Mouse (Mus musculus): ENCODE results near the gene Krtap4-7.
"Not testable (repeated sequence)": the region's sequence is repeated elsewhere in the genome, so short reads cannot be mapped to it uniquely, and the experiment has no call there.

Krtap4-7 gene

DNA sequence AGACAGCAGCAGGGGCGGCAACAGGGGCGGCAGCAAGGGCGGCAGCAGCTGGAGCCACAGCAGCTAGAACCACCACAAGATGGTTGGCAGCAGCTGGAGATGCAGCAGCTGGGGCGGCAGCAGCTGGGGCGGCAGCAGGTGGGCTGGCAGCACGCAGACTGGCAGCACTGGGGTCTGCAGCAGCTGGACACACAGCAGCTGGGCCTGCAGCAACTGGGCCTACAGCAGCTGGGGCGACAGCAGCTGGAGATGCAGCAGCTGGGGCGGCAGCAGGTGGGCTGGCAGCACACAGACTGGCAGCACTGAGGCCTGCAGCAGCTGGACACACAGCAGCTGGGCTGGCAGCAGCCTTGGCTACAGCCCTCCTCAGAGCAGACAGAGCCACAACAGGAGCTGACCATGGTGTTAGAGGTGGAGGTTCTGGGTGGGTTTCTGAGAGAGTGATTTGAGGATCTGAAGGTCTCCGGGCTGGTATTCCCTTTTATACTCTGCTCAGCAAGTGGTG is at the start of gene Krtap4-7:
TSS of gene Krtap4-7 (minus strand) at position 455 of the 505 bp plus-strand sequence.
- not testable (repeated sequence) for DNase-seq (ENCODE audit: low read depth, low spot score)

DNA sequence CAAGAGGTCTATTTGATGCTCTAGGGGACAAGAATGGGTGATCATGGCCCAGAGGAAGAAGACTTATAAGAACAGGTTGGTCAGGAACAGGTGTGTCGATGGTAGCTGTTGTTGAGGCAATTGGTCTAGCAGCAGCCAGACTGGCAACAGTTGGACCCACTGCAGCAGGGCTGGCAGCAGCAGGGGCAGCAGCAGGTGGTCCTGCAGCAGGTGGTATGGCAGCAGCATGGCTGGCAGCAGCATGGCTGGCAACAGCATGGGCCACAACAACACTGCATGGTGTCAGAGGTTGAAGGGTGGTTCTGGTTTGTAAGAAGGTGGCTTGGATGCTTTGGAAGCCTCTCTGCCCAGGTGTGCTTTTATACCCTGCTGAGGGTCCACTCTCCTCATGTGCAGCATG is 46.6 kb upstream of the Krtap4-7 start, which contains the start of gene Gm14190:
TSS of gene Gm14190 (minus strand) at position 278 of the 400 bp plus-strand sequence.
- DNase-seq (ENCODE audit: low read depth, low spot score) = no peak

DNA sequence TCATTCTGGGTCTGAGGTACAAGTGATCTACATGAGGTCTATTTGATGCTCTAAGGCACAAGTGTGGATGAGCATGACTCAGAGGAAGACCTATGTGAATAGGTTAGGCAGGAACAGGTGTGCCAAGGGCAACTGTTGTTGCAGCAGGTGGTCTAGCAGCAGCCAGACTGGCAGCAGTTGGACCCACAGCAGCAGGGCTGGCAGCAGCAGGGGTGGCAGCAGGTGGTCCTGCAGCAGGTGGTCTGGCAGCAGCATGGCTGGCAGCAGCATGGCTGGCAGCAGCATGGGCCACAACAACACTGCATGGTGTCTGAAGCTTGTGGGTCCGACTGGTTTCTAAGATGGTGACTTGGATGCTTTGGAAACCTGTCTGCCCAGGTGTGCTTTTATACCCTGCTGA is 41.3 kb upstream of the Krtap4-7 start:
- not testable (repeated sequence) for DNase-seq (ENCODE audit: low read depth, low spot score)

DNA sequence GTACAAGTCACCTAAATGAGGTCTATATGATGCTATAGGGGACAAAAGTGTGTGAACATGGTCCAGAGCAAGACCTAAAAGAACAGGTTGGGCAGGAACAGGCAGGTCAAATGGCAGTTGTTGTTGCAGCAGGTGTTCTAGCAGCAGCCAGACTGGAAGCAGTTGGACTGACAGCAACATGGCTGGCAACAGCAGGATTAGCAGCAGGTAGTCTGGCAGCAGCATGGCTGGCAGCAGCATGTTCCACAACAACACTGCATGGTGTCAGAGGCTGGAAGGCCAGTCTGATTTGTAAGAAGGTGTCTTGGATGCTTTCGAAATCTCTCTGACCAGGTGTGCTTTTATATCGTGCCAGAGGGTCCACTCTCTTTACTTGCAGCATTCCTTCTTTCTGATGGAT is 39.6 kb upstream of the Krtap4-7 start:
- DNase-seq (ENCODE audit: low read depth, low spot score) = no peak

DNA sequence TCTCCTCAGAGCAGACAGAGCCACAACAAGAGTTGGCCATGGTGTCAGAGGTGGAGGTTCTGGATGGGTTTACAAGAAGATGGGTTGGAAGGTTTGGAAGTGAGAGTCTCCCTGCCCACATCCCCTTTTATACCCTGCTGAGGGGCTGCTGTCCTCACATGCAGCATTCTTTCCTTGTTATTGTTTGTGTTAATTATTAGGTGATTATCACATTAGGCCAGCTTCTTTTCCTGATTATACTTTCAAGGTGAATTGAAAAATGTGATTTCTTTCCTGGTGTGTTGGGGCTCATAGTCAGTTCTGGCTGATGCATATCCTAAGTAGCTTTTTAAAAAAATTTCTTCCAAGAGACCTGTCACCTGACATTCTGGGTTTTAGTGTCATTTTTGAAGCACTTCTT is 22.0 kb upstream of the Krtap4-7 start, which contains the start of gene Krtap4-6:
TSS of gene Krtap4-6 (minus strand) at position 101 of the 400 bp plus-strand sequence.
- DNase-seq (ENCODE audit: low read depth, low spot score) = no peak

- no peak for DNase-seq (ENCODE audit: low read depth, low spot score)
Observed at GRCm38 (mm10) chr11:99662802-99663201, 18.9 kb upstream of the Krtap4-7 start.

- DNase-seq (ENCODE audit: low read depth, low spot score) = peak; percentile 90
Observed at GRCm38 (mm10) chr11:99659256-99659655, 15.4 kb upstream of the Krtap4-7 start.

- peak; percentile 23 for DNase-seq (ENCODE audit: low read depth, low spot score)
Observed at GRCm38 (mm10) chr11:99658467-99659010, 14.7 kb upstream of the Krtap4-7 start, which contains the start of gene Gm11563. Gm11563 (minus strand) TSS chr11:99658960.

- DNase-seq (ENCODE audit: low read depth, low spot score) = no peak
Observed at GRCm38 (mm10) chr11:99657051-99657450, 13.2 kb upstream of the Krtap4-7 start.

- DNase-seq (ENCODE audit: low read depth, low spot score) = no peak
Observed at GRCm38 (mm10) chr11:99650136-99650535, 6.2 kb upstream of the Krtap4-7 start, which contains the start of gene Gm11555. Gm11555 (minus strand) TSS chr11:99650236.

DNA sequence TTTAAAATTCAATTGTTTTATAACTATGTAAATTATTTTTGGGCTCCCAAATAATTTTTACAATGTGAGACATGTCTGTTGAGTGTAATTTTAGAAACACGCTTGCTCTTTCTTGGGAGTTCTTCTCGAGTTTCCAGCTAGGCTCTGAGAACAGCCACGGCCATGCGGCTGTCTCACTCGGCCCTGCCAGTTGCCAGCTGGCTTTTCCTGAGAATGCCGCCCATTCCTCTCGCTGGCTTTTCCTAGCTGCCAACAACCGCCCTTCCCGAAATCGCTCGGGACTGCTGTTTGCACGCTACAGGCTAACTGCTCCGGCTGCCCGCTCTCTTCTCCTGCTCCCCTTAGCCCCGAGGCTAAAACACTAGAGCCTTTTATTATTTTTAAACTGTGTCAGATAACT is 2.6 kb upstream of the Krtap4-7 start:
- no peak for DNase-seq (ENCODE audit: low read depth, low spot score)

- no peak for DNase-seq (ENCODE audit: low read depth, low spot score)
Observed at GRCm38 (mm10) chr11:99644351-99644750, 462 bp upstream of the Krtap4-7 start.

DNA sequence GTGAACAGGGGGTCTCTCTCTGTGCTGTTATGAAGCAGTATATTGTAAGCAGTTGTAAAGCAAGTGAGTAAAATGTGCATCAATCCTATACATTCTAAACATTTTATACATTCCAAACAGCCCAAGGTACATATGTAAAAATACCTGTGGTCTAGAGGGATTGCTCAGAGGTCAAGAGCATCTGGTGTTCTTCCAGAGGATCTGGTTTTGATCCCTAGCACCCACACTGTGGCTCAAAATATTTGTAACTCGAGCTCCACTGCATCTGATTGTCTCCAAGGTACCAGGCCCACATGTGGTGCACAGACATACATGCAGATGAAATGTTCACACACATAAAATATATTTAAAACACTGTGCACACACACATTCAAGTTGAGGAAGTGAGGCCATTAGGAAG is 3.0 kb downstream of the Krtap4-7 start:
- DNase-seq (ENCODE audit: low read depth, low spot score) = peak; percentile 71

DNA sequence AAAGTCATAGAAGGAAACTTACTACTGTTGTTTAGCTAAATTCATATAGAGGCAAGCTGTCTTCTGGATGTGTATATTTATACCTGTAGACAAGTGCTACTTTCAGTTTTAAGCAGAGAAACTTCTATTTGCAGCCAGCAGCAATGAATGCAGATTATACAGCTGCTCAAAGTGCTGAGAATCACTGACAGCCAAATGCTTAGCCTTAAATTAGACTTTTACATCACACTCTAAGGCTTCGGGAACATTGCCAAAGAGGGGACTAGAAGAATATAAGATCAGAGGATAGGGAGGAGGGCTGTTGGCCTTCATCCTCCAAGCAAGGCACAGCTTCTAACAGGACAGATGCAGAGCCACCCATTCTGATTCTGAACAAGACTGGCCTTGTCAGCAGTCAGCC is 6.8 kb downstream of the Krtap4-7 start:
- DNase-seq (ENCODE audit: low read depth, low spot score) = no peak

DNA sequence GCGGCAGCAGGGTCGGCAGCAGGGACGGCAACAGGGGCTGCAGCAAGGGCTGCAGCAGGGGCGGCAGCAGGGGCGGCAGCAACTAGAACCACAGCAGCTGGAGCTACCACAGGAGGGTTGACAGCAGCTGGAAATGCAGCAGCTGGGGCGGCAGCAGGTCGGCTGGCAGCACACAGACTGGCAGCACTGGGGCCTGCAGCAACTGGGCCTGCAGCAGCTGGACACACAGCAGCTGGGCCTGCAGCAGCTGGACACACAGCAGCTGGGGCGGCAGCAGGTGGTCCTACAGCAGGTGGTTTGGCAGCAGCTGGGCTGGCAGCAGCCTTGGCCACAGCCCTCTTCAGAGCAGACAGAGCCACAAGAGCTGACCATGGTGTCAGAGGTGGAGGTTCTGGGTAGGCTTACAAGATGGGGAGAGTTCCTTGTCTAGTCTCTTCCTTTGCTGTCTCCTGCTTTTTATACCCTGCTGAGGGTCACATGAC is 9.2 kb downstream of the Krtap4-7 start, which contains the start of gene Krtap4-2:
TSS of gene Krtap4-2 (minus strand) at position 432 of the 482 bp plus-strand sequence.
- DNase-seq (ENCODE audit: low read depth, low spot score) = no peak

GRCm38 (mm10) chr11:99633293-99633692 is 10.6 kb downstream of the Krtap4-7 start:
- DNase-seq (ENCODE audit: low read depth, low spot score) = no peak

DNA sequence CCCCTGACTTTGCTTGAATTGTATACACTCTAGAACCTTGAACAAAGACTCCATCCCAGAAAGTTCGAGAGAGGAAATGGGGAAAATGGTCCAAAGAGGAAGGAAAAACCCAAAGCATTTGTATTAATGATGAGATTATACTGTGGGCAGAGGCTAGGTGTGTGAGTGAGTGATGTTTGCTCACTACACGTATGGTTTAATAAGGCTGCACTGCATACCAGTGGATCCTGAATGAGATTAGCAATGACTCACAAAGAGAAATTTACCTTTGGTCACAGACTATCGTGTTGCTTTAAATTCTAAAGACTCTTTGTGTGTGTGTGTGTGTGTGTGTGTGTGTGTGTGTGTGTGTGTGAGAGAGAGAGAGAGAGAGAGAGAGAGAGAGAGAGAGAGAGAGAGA is 13.0 kb downstream of the Krtap4-7 start:
- no peak for DNase-seq (ENCODE audit: low read depth, low spot score)

GRCm38 (mm10) chr11:99628138-99628537 is 15.8 kb downstream of the Krtap4-7 start, which contains the start of gene Krtap4-1:
Krtap4-1 (minus strand) TSS chr11:99628238.
- DNase-seq (ENCODE audit: low read depth, low spot score) = no peak

DNA sequence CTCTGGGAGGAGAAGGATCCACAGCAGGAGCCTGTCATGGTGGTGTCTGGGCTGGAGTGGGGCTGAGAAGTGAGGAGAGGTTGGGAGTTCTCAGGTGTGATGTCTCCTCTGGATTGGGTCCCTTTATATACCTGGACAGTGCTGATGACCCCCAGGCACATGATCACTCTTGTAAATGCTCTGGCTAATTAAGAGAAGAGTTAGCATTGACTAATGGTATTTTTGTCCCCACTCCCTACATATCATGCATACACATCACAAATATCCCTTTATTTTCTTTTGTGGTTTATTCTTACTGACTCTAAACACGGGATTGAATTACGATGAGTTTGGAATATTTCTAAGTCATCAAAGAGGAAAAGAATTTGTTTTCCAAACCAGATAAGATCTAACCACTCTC is 23.6 kb downstream of the Krtap4-7 start, which contains the start of gene Gm11562:
TSS of gene Gm11562 (minus strand) at position 101 of the 400 bp plus-strand sequence.
- DNase-seq (ENCODE audit: low read depth, low spot score) = no peak

DNA sequence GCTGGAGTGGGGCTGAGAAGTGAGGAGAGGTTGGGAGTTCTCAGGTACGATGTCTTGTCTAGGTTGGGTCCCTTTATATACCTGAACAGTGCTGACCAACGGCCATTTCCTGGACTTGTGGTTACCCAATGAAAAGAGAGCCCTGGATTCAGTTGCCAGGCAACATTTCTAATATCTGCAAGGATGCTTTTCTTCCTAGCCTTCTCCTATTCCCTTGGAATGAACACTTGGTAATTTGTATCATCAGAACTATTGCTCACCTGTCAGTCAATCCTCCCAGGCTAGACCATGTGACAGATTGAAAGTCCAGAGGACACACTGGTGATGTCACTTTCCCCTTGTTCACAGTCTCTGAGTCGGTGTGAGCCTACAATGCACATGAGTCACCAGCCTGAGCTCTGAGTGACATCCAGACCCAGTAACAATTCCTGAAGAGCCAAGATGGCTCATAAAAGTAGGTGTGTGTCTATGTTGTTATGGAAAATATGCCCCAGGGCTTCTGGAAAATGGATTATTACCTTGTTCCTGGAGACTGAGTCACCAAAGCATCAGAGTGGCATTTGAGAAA is 29.0 kb downstream of the Krtap4-7 start, which contains the start of gene Krtap2-4:
TSS of gene Krtap2-4 (minus strand) at position 51 of the 568 bp plus-strand sequence.
- DNase-seq (ENCODE audit: low read depth, low spot score) = peak; percentile 78

DNA sequence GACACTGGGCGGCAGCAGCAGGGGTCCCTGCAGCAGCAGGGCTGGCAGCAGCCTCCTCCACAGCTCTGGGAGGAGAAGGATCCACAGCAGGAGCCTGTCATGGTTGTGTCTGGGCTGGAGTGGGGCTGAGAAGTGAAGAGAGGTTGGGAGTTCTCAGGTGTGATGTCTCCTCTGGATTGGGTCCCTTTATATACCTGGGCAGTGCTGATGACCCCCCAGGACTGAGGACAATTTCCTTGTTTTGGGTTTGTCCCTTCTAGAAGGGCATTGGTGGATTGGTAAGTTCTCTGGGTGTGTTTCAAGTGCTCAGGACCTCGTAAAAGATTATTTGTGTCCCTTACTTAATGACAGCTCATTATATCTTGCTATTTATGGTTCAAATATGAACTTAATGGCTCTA is 33.8 kb downstream of the Krtap4-7 start, which contains the start of gene Gm11937:
TSS of gene Gm11937 (minus strand) at position 101 of the 400 bp plus-strand sequence.
- not testable (repeated sequence) for DNase-seq (ENCODE audit: low read depth, low spot score)

GRCm38 (mm10) chr11:99609126-99609525 is 34.8 kb downstream of the Krtap4-7 start:
- DNase-seq (ENCODE audit: low read depth, low spot score) = no peak

All from 3T3-L1 (cell line).